Mouse (Mus musculus) left cerebral cortex, postnatal 36 days (tissue): Measurements from ENCODE around the gene Thbs4. TPM values are rescaled to one million over a fixed set of nuclear protein-coding genes. Genes with fewer than 3 reads are reported as not detected.
"Not testable (repeated sequence)": the region's sequence is repeated elsewhere in the genome, so short reads cannot be mapped to it uniquely, and the experiment has no call there.

Experiments
- DNase-seq, 2 experiments: peaks; one replicate each; pipeline ENCODE4 v3.0.0; 2021 to 2022; ENCODE audit warnings: low spot score in 2 of 2, mixed read lengths in 1 of 2
- intact Hi-C: fragments of 180-260 bp; cut with DNase I; formaldehyde crosslinking; loops from one replicate; pipeline ENCODE4 v1.15.1; 2025
- total RNA-seq, 2 experiments: library from RNA; stranded (reverse); gene quantifications; 2 replicates each; pipeline ENCODE4 v1.2.3; 2021

The Thbs4 gene
- 10 to 100 TPM in 1 of 2 experiments, 1 to 10 TPM in 1; 6.3 to 12.0 TPM for total RNA-seq

DNA sequence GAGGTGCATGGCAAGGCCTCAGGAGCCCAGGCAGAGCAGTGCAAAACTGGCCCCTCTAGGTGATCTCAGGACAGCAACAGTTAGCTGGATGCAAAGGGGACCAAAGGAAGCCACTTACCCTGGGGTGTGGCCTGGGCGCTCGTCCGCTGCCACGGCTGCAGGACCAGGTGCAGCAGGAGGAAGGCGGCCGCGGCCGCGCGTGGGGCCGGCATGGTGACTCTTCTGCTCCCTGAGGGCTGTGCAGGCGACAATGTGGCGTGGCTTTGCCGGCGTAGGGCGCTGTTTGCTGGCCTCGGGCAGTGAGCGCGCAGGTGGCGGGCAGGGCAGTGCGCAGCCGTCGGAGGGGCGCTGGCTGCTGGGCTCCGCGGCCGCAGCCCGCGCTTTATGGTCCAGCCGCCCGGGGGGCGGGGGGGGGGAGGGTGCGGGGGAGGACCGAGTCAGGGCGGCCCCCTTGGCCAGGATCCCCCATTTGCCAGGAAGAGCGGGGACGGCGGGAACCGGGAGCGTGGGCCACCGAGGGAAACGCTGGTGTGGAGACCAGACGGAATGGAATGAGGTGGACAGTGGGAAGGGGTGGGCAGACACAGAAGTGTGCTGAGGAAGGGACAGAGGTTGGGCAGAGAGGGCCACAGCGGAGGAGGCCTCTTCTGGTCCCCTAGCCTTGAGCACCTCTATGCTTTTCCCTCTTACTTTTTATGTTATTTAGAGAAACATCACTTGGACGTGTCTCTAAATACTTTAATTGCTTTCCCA is at the start of gene Thbs4:
Thbs4 (minus strand) TSS at position 357 of the 753 bp plus-strand sequence.
- intact Hi-C loops = no loop called here
- no peak for DNase-seq

- intact Hi-C loops = no loop called here
- no peak for DNase-seq
Measured at GRCm38 (mm10) chr13:92833162-92833561, 38.5 kb upstream of the Thbs4 start.

DNA sequence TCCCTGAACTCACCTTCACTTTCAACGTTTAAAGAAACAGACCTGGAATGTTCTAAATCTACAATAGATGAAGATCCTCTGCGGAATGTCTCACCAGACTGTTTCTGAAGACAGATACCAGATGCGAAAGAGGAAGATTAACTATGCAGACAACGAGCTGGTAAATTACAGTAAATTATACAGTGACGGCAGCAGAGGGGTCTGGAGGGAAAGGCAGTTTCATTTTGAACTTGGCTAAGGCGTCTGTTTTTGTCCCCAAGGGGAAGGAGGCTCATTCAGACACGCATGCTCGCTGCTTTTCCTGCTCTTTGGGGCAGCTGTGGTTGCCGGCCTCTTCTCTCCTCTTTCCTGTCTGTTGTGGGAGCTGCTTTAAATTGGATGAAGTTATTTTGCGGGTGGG is 34.2 kb upstream of the Thbs4 start:
- intact Hi-C loops = no loop called here
- DNase-seq = no peak

GRCm38 (mm10) chr13:92817357-92817756 is 22.7 kb upstream of the Thbs4 start:
- no peak for DNase-seq
- intact Hi-C loops = no loop called here

DNA sequence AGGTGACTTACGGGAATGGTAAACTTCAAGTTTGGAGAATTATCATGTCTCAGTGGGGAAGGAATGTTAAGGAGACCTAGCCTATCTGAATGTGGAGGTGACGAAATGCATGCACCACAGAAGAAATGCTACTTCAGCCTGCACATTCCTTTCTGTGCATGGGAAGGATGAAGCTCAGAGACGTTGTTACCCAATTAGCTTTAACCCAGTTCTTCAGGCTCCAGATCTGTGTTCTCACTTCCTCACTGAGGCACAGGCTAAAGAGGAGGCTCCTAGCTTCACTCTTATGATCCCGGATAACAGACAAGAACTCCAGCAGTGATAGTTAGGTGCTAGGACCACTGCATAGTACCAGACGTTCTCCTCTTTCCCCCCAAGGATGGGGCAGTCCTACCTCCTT is 21.7 kb upstream of the Thbs4 start:
- no peak for DNase-seq
- intact Hi-C loops = no loop called here

GRCm38 (mm10) chr13:92810592-92810991 is 16.0 kb upstream of the Thbs4 start:
- intact Hi-C loops = not testable (repeated sequence)
- DNase-seq = peak; percentile 33 to 35

GRCm38 (mm10) chr13:92807849-92808248 is 13.2 kb upstream of the Thbs4 start:
- no peak for DNase-seq
- intact Hi-C loops = no loop called here

- intact Hi-C loops = no loop called here
- no peak for DNase-seq
Measured at GRCm38 (mm10) chr13:92806785-92807184, 12.2 kb upstream of the Thbs4 start.

DNA sequence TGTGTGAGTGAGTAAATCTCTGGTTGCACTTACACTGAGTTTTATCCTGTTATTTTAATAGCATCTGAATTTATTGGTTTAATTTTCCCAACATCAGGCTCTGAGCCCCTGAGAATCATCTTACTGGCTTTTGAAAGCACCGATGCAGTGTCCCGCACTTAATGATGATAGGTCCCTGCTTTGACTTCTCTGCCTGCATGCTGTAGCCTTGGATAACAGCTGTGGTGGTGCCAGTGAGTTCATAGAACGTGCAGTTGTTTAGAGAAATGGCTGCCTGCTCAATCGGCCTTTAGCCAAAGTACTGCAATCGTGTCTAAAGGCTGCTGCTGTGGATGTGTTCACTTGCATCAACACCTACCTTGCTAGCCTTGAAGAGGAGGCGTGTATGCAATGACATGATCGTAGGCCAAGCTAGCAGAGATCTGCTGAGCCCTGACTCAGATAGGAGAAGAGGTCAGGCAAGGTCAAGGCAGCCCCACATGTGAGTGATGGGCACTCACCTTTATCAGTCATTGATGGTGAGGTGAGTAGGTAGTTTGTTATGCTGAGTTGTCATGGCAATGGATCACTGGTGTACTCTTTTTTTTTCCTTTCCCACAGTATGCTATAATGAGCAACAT is 4.8 kb upstream of the Thbs4 start:
- intact Hi-C loops = no loop called here
- DNase-seq = peak in 1 of 2 experiments; percentile 26

DNA sequence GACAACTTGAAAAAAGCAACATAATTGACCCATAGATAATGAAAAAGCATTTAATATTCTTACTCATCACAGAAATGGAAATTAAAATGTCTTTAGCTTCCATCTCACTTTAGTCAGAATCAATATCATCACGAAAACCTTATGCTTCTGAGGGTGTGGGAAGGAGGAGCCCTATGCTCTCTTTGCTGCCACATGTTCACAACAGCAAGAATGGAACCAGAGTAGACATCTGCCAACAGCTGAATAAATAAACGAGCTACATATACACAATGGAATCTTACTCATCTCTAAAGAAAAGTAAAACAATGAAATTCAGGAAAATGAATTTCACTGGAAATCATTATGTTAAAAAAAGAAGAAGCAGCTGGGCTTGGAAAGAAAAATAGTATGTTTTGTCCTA is 4.2 kb upstream of the Thbs4 start:
- intact Hi-C loops = no loop called here
- DNase-seq = no peak

DNA sequence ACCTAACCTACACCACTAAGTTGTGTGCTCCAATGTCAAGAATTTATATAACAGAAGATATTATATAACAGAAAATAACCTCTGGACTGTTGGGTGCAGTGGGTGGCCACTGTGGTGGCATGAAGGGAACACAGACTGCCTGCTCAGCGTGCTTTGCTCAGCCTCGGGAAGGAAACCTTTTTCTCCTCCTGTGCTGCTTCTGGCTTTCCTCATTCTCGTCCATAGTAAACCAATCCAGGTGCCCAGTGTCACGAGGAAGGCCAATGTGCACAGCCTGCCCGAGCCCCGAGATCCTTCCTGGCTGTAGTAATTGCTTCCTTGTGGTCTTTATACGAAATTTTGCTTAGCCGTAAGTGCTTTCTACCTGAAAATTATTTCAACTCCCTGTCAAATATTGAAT is 982 bp downstream of the Thbs4 start:
- intact Hi-C loops = no loop called here
- DNase-seq = no peak

GRCm38 (mm10) chr13:92791474-92791873 is 3.1 kb downstream of the Thbs4 start:
- intact Hi-C loops = no loop called here
- no peak for DNase-seq

GRCm38 (mm10) chr13:92784311-92784710 is 10.3 kb downstream of the Thbs4 start:
- no peak for DNase-seq
- intact Hi-C loops = no loop called here

- intact Hi-C loops = no loop called here
Measured at GRCm38 (mm10) chr13:92783551-92783950, 11.1 kb downstream of the Thbs4 start.

GRCm38 (mm10) chr13:92780927-92781326 is 13.7 kb downstream of the Thbs4 start:
- intact Hi-C loops = no loop called here
- DNase-seq = no peak

More at GRCm38 (mm10) chr13:92783551-92783950, 11.1 kb downstream of the Thbs4 start:
- no peak for DNase-seq

DNA sequence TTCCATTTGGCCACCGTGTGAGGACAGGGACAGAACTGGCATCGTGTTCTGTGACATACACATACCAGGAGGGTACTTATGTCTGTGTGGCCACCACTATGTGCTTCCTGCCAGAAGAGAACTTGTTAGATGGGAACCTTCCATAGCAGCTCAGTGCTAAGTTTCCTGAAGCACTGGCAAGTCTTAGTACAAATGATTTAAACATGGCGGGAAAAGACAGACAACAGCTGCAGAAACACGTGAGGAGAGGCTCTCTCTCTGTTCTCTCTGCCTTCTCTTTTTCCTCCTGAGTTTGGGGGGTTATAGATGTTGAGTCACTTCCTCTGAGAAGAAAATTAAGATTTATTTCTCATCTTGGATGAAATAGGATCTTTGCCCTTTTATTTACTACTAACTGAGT is 14.5 kb downstream of the Thbs4 start:
- intact Hi-C loops = no loop called here
- no peak for DNase-seq

GRCm38 (mm10) chr13:92778642-92779041 is 16.0 kb downstream of the Thbs4 start:
- intact Hi-C loops = no loop called here
- DNase-seq = no peak

DNA sequence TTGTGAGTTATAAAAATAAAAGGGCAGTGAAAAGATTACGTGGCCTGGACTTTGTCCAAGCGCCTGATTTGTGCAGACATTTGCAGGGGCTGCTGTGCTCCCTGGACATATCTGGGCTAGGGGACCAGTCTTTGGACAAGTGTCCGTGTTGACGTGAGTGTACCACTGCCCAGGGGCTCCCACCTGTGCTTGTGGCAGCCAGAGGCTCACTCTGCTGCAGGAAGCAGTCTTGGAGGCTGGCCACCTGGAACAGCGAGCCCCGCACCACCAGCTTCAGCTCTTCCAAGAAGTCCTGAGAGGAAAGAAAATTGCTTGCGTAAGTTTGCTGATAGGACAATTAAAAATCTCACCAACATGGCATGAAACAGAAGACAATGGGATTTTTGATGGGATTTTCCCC is 18.7 kb downstream of the Thbs4 start:
- no peak for DNase-seq

GRCm38 (mm10) chr13:92774887-92775286 is 19.7 kb downstream of the Thbs4 start:
- no peak for DNase-seq
- intact Hi-C loops = no loop called here

More for the DNA sequence above, 18.7 kb downstream of the Thbs4 start:
- intact Hi-C loops = no loop called here

DNA sequence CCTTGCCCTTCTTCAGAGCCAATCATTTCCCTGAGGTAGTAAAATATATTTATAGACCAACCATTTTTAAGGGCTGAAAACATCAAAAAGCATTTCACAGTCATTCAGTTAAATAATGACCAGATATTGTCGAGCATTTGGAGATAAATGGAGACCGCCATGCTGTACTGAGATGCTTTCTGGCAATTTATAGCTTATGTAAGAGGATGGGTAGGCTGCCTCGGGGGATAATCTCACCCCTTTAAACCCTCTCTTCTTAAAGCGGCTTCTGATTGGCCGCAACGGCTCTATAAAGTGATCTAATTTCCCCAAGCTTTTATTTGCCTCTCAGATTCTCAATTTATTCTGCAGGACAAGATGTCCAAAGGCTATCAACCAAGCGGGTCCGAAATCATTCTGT is 22.1 kb downstream of the Thbs4 start:
- intact Hi-C loops = no loop called here
- no peak for DNase-seq

- no peak for DNase-seq
- intact Hi-C loops = no loop called here
Measured at GRCm38 (mm10) chr13:92771566-92771965, 23.1 kb downstream of the Thbs4 start.
